Mouse (Mus musculus) megakaryocyte, embryonic 14.5 days (primary cell): ENCODE measurements around the gene Ero1lb. TPM values are rescaled to one million over a fixed set of nuclear protein-coding genes. Genes with fewer than 3 reads are reported as not detected.
"Not testable (repeated sequence)": the region's sequence is repeated elsewhere in the genome, so short reads cannot be mapped to it uniquely, and the experiment has no call there.

Source experiments
- H3K27me3 ChIP-seq: replicated peaks from 2 replicates; pipeline ENCODE3; 2012; ENCODE audit warnings: inconsistent platforms
- H3K36me3 ChIP-seq: replicated peaks from 2 replicates; pipeline ENCODE3; 2012; ENCODE audit warnings: low read length, inconsistent platforms, mixed read lengths
- H3K4me1 ChIP-seq: 2 replicates; pipeline ENCODE4 v1.6.1; 2012; ENCODE audit warnings: inconsistent platforms
- H3K4me3 ChIP-seq: replicated peaks from 2 replicates; pipeline ENCODE3; 2012; ENCODE audit warnings: moderate library complexity, mild to moderate bottlenecking, inconsistent platforms
- H3K9me3 ChIP-seq: 2 replicates; pipeline ENCODE4 v1.6.1; 2012; ENCODE audit warnings: inconsistent platforms
- polyA plus RNA-seq: library from polyadenylated mRNA; stranded (reverse); fragments of >175 nt; gene quantifications from 2 replicates; pipeline ENCODE4 v1.2.3, GENCODE M21; 2012; ENCODE audit warnings: low replicate concordance; ENCODE audit not compliant: insufficient read depth

Gene Ero1lb
- polyA plus RNA-seq, 1 experiment, result 0.19 TPM

- H3K4me1 ChIP-seq, H3K36me3 ChIP-seq: not testable (repeated sequence)
Measured at GRCm38 (mm10) chr13:12630252-12630651, 64.6 kb downstream of the Ero1lb start.

DNA sequence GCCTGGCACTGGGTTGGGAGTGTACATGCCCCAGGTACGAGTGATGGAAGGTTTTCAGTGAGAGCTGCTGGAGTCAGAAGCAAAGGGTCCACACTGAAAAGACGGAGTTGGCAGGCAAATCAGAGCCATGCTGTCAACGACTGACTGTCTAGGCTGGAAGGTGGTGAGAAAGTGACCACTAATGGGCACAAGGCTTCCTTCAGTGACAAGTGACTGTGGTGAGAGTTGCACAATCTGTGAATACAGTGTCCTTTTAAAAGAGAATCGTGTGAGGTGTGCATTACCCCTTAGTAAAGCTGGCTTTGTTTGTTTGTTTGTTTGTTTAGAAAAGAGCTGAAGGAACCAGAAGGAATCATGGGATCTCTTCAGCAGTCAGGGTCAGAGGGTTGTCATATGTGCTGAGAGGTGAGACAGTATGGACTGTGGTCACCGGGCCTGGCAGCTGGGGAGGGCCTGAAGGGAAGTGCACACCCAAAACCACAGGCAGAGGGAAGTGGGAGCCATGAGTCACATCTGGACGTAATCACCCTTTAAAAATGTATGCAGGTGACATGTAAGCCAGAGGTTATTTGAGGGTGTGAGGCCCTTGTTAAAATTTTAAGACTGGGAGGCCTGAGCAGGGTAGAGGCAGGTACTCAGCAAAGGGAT, 69.4 kb downstream of the Ero1lb start:
- H3K27me3 ChIP-seq, result not testable (repeated sequence)

More at GRCm38 (mm10) chr13:12630252-12630651, 64.6 kb downstream of the Ero1lb start:
- not testable (repeated sequence) for H3K4me3 ChIP-seq, H3K9me3 ChIP-seq, H3K27me3 ChIP-seq

DNA sequence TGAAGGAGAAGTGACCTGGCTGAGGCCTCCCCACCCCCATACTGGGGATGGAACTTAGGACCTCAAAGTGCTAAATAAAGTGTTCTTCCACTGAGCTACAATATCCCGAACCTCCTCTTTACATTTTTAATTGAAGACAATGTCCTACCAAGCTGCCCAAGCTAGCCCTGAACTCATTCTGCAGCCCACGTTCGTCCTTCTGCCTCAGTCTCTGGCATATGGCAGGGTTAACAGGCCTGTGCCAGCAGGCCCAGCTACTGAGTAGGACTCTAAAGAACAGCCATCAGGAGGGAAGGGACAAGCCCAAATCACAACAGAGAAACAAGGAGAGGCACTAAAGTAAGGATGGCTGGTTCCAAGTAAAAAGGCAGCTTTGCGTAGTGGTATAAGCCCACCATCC, 77.1 kb downstream of the Ero1lb start:
- not testable (repeated sequence) for H3K36me3 ChIP-seq, H3K27me3 ChIP-seq, H3K4me1 ChIP-seq, H3K9me3 ChIP-seq, H3K4me3 ChIP-seq

More for the DNA sequence above, 69.4 kb downstream of the Ero1lb start:
- not testable (repeated sequence) for H3K36me3 ChIP-seq, H3K4me1 ChIP-seq, H3K9me3 ChIP-seq, H3K4me3 ChIP-seq

- H3K4me3 ChIP-seq, H3K9me3 ChIP-seq, H3K4me1 ChIP-seq, H3K36me3 ChIP-seq, H3K27me3 ChIP-seq: not testable (repeated sequence)
Measured at GRCm38 (mm10) chr13:12646676-12647075, 81.0 kb downstream of the Ero1lb start.

- H3K27me3 ChIP-seq, H3K36me3 ChIP-seq, H3K9me3 ChIP-seq, H3K4me1 ChIP-seq: not testable (repeated sequence)
- peak overlapping the region; percentile 88 for H3K4me3 ChIP-seq
Measured at GRCm38 (mm10) chr13:12650020-12650876, 84.6 kb downstream of the Ero1lb start.

GRCm38 (mm10) chr13:12650877-12651176, 85.2 kb downstream of the Ero1lb start:
- peak overlapping the region; percentile 88 for H3K4me3 ChIP-seq
- not testable (repeated sequence) for H3K36me3 ChIP-seq, H3K27me3 ChIP-seq, H3K9me3 ChIP-seq, H3K4me1 ChIP-seq

Other genes starting within 250 kb of the Ero1lb start
- gene Actn2, start 225.1 kb upstream of the Ero1lb start, polyA plus RNA-seq, result 0.04 TPM in 1 of 2 replicates, not detected in the other
- 5.8 and 8.5 TPM in 2 replicates for gene Heatr1, start 170.8 kb upstream of the Ero1lb start, polyA plus RNA-seq
- 4.5 TPM in 1 of 2 replicates, not detected in the other for gene Lgals8, start 100.9 kb upstream of the Ero1lb start, polyA plus RNA-seq
- gene Edaradd, start 45.4 kb upstream of the Ero1lb start, polyA plus RNA-seq, result not detected in 2 replicates
- gene Prl2c3, start 234.2 kb downstream of the Ero1lb start, polyA plus RNA-seq, result not detected in 2 replicates